Comparison of ENCODE assay signal across 11 mouse cellular contexts in the genomic region with DNA sequence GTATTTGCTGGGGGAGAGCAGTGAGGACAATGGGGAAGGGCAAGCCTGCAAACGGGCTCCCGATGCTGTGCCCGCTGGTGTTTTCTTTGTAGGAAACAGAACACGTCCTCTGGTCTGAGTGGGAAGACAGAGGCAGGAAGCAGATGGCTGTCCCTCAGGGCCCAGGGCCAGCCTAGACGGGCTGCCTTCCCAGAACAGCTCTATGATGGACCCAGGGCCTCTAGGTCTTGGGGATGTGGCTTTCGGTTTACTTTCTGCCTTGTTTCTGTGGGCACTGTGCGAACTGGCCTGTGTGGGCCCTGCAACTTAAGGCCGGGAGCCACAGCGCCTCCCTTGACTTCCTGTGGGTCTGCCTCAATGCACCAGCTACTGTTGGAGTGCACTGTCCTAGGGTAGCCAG.
DNase-seq lines count a peak whose midpoint lies in the region; ATAC-seq and TF ChIP-seq lines count a peak whose summit lies in the region.
"Had no signal": no experiment of that assay in that cellular context is flagged by ENCODE, and none has a peak within 500 bp of the region (broad histone marks: within the 10 kb centered on the region; RNA-seq: fewer than 3 reads in every experiment).

No protein-coding gene starts in this region.

- DNase-seq in gastrocnemius, adult 2 months: peak; percentile 32
- no peak for DNase-seq in gastrocnemius, postnatal 4 days (ENCODE audit: low spot score in 2 of 2)
- DNase-seq in heart, postnatal 0 days (ENCODE audit: low spot score): peak; percentile 46
- no peak for DNase-seq in left cerebral cortex, adult 9 months (ENCODE audit: low spot score in 2 of 2)
- DNase-seq in T-cell, adult 2 months (ENCODE audit: low spot score): no peak
- DNase-seq: adrenal gland, postnatal 25 days; B cell, adult 2 months had no signal

- H3K27me3 ChIP-seq in E14TG2a.4 (ENCODE audit: insufficient read depth, low read length): no peaks in the 10 kb centered on the region
- H3K27me3 ChIP-seq in heart, postnatal 0 days (ENCODE audit: control insufficient read depth, insufficient read depth, low read length): no peaks in the 10 kb centered on the region
- no peaks in the 10 kb centered on the region; the same call in 1 of the 2 replicates for H3K27me3 ChIP-seq in liver, embryonic 15.5 days

- H3K4me3 ChIP-seq in gastrocnemius, adult 2 months: no peak overlapping the region
- peak overlapping the region; percentile 70 for H3K4me3 ChIP-seq in E14TG2a.4 (replicated peaks; ENCODE audit: low read length)
- no peak overlapping the region for H3K4me3 ChIP-seq in heart, postnatal 0 days (ENCODE audit: low read depth, low read length)
- no peak overlapping the region for H3K4me3 ChIP-seq in liver, embryonic 15.5 days (replicated peaks)
- H3K4me3 ChIP-seq: embryonic facial prominence, embryonic 13.5 days had no signal

- H3K9me3 ChIP-seq in E14TG2a.4 (ENCODE audit: low read length): no peaks in the 10 kb centered on the region; the same call in 1 of the 2 replicates
- no peaks in the 10 kb centered on the region for H3K9me3 ChIP-seq in heart, postnatal 0 days (replicated peaks; ENCODE audit: control insufficient read depth, low read length)
- no peaks in the 10 kb centered on the region for H3K9me3 ChIP-seq in liver, embryonic 15.5 days (replicated peaks)
- H3K9me3 ChIP-seq: embryonic facial prominence, embryonic 13.5 days had no signal

- H3K4me2 ChIP-seq in heart, postnatal 0 days (ENCODE audit: low read depth, low read length): no peak overlapping the region
- no peak overlapping the region for H3K4me2 ChIP-seq in liver, embryonic 15.5 days
- H3K4me2 ChIP-seq: embryonic facial prominence, embryonic 13.5 days had no signal

- TF ChIP-seq EP300 in heart, postnatal 0 days (IDR thresholded peaks at IDR 0.05; ENCODE audit: low read depth): no peak

- H3K36me3 ChIP-seq in E14TG2a.4 (ENCODE audit: insufficient read depth, low read length): no peaks in the 10 kb centered on the region
- H3K36me3 ChIP-seq in heart, postnatal 0 days (replicated peaks; ENCODE audit: control insufficient read depth, insufficient read depth, low read length): no peaks in the 10 kb centered on the region
- no peaks in the 10 kb centered on the region for H3K36me3 ChIP-seq in liver, embryonic 15.5 days (replicated peaks)
- H3K36me3 ChIP-seq: embryonic facial prominence, embryonic 13.5 days had no signal

- WGBS in heart, postnatal 0 days: 66% methylated on average over 9 of the region's 9 CpGs
- WGBS in liver, embryonic 15.5 days (ENCODE audit: insufficient replicate concordance): 27% methylated on average over 9 of the region's 9 CpGs

- ATAC-seq in heart, postnatal 0 days (ENCODE audit: insufficient read depth, low read depth): peak; percentile 48
- ATAC-seq in liver, embryonic 15.5 days (ENCODE audit: insufficient read depth): no peak
- no peak for ATAC-seq in frontal cortex, adult (ENCODE audit: low TSS enrichment)

- intact Hi-C loops in gastrocnemius, adult 2 months (cut with DNase I): no loop called here

- peaks cover 79% of the 10 kb centered on the region for H3K4me1 ChIP-seq in E14TG2a.4 (replicated peaks; ENCODE audit: low read depth, low read length)
- H3K4me1 ChIP-seq in heart, postnatal 0 days (ENCODE audit: control insufficient read depth, insufficient read depth): peaks cover 5% of the 10 kb centered on the region
- 0 out of 2 replicates have a peak, but pooled peaks cover 5% of the 10 kb centered on the region for H3K4me1 ChIP-seq in liver, embryonic 15.5 days (replicated peaks)

- peak overlapping the region; percentile 64 for H3K27ac ChIP-seq in gastrocnemius, adult 2 months
- H3K27ac ChIP-seq in heart, postnatal 0 days (ENCODE audit: low read depth): peak overlapping the region; percentile 55; the same call in 1 of the 2 replicates
- 0 out of 2 replicates have a peak overlapping the region, but pooled peaks have one; percentile 1 for H3K27ac ChIP-seq in liver, embryonic 15.5 days (replicated peaks)
- H3K27ac ChIP-seq: embryonic facial prominence, embryonic 13.5 days had no signal

- no peak overlapping the region for H3K9ac ChIP-seq in heart, postnatal 0 days (replicated peaks; ENCODE audit: low read depth, low read length)
- H3K9ac ChIP-seq in liver, embryonic 15.5 days: no peak overlapping the region
- H3K9ac ChIP-seq: embryonic facial prominence, embryonic 13.5 days had no signal

- TF ChIP-seq CTCF in gastrocnemius, adult 2 months (IDR thresholded peaks at IDR 0.05): no peak
- no peak for TF ChIP-seq CTCF in E14TG2a.4 (conservative IDR thresholded peaks at IDR 0.05; ENCODE audit: low read length)
- no peak for TF ChIP-seq CTCF in heart, postnatal 0 days (IDR thresholded peaks at IDR 0.05; ENCODE audit: low read depth)

Comparison
In these comparisons a context has a peak if more than half of its experiments do, and no peak if none do; other contexts are left out.
1. DNase-seq: peak in gastrocnemius, adult 2 months (single experiment) and heart, postnatal 0 days (single experiment); none in gastrocnemius, postnatal 4 days (0 of 2), left cerebral cortex, adult 9 months (0 of 2) and T-cell, adult 2 months (single experiment).
2. H3K27ac ChIP-seq: peak in every context shown above with its lines; median percentile 64 in gastrocnemius, adult 2 months; 55 in heart, postnatal 0 days; 1 in liver, embryonic 15.5 days.